Mouse (Mus musculus) heart, embryonic 13.5 days (tissue): Measurements from ENCODE around the gene D2hgdh. TPM values are rescaled to one million over a fixed set of nuclear protein-coding genes. Genes with fewer than 3 reads are reported as not detected.

ENCODE experiments used
- ATAC-seq: fragments of 200-750 bp; cut with Nextera tagmentation; 2 replicates; pipeline ENCODE4 v1.8.0; 2017; ENCODE audit warnings: moderate TSS enrichment; ENCODE audit not compliant: insufficient number of reproducible peaks, low FRiP score, low TSS enrichment; ENCODE audit errors: extremely low read depth
- H3K27ac ChIP-seq: fragments of 300-500 bp; sonication (generic); replicated peaks from 2 replicates; pipeline ENCODE4 v1.5.1; 2015; ENCODE audit warnings: moderate library complexity, mild to moderate bottlenecking, inconsistent platforms
- H3K27me3 ChIP-seq: fragments of 300-500 bp; sonication (generic); replicated peaks from 2 replicates; pipeline ENCODE4 v1.6.1; 2015; ENCODE audit warnings: mild to moderate bottlenecking, inconsistent platforms
- H3K36me3 ChIP-seq: fragments of 300-500 bp; sonication (generic); 2 replicates; pipeline ENCODE4 v1.6.1; 2015; ENCODE audit warnings: mild to moderate bottlenecking, inconsistent platforms
- H3K4me1 ChIP-seq: fragments of 300-500 bp; sonication (generic); 2 replicates; pipeline ENCODE4 v1.6.1; 2015; ENCODE audit warnings: inconsistent platforms
- H3K4me2 ChIP-seq: fragments of 300-500 bp; sonication (generic); 2 replicates; pipeline ENCODE4 v1.6.1; 2015; ENCODE audit warnings: inconsistent platforms, mild to moderate bottlenecking, moderate library complexity
- H3K4me3 ChIP-seq: fragments of 300-500 bp; sonication (generic); 2 replicates; pipeline ENCODE4 v1.5.1; 2015; ENCODE audit warnings: moderate library complexity, mild to moderate bottlenecking, inconsistent platforms
- H3K9ac ChIP-seq: fragments of 300-500 bp; sonication (generic); 2 replicates; pipeline ENCODE4 v1.6.1; 2015; ENCODE audit warnings: inconsistent platforms, mild to moderate bottlenecking, moderate library complexity
- H3K9me3 ChIP-seq: fragments of 300-500 bp; sonication (generic); 2 replicates; pipeline ENCODE4 v1.6.1; 2016; ENCODE audit warnings: inconsistent platforms
- WGBS: fragments of 180-500 bp; shearing (Covaris S2); methylation state at CpG from one replicate; pipeline ENCODE4 v1.1.7; 2015; ENCODE audit warnings: mixed read lengths; 5-methylcytosine and 5-hydroxymethylcytosine counted together
- polyA plus RNA-seq: library from polyadenylated mRNA; unstranded; fragments of >200 nt; fragmentation: Nextera tagmentation; extraction: Ambion mirVana; gene quantifications from 2 replicates; pipeline ENCODE4 v1.2.1, GENCODE M21; 2015

Gene D2hgdh
- polyA plus RNA-seq, 1 experiment from 2014 or later, result 12.5 TPM

GRCm38 (mm10) chr1:93805221-93805951 is 19.3 kb upstream of the D2hgdh start:
- Histone ChIP-seq H3K9me3 (no peaks in the 10 kb centered on the region), H3K4me2 (peak overlapping the region; percentile 92), H3K4me3 (peak overlapping the region; percentile 73; the same call in 1 of the 2 replicates), H3K27ac (peak overlapping the region; percentile 98), H3K36me3 (peaks cover 45% of the 10 kb centered on the region), H3K4me1 (peaks cover 37% of the 10 kb centered on the region), H3K27me3 (no peaks in the 10 kb centered on the region), H3K9ac (peak overlapping the region; percentile 94)
- WGBS, result 44% methylated on average over 5 of the region's 5 CpGs
- ATAC-seq, result no peak

GRCm38 (mm10) chr1:93808871-93809270 is 15.8 kb upstream of the D2hgdh start:
- no peak overlapping the region for H3K4me2 ChIP-seq
- H3K27ac ChIP-seq, result no peak overlapping the region
- no peaks in the 10 kb centered on the region for H3K27me3 ChIP-seq
- H3K4me1 ChIP-seq, result peaks cover 16% of the 10 kb centered on the region
- peaks cover 76% of the 10 kb centered on the region for H3K36me3 ChIP-seq
- no peak for ATAC-seq
- no peak overlapping the region for H3K9ac ChIP-seq
- no peaks in the 10 kb centered on the region for H3K9me3 ChIP-seq
- WGBS, result 88% methylated on average over 4 of the region's 4 CpGs
- H3K4me3 ChIP-seq, result no peak overlapping the region

- Histone ChIP-seq H3K4me2 (no peak overlapping the region), H3K36me3 (peaks cover 88% of the 10 kb centered on the region), H3K9me3 (no peaks in the 10 kb centered on the region), H3K4me1 (peaks cover 9% of the 10 kb centered on the region), H3K27me3 (no peaks in the 10 kb centered on the region), H3K9ac (no peak overlapping the region), H3K27ac (no peak overlapping the region), H3K4me3 (no peak overlapping the region)
- ATAC-seq, result no peak
- WGBS, result 94% methylated on average over 3 of the region's 3 CpGs
Observed at GRCm38 (mm10) chr1:93810011-93810410, 14.7 kb upstream of the D2hgdh start.

GRCm38 (mm10) chr1:93811495-93812039 is 13.1 kb upstream of the D2hgdh start:
- Histone ChIP-seq H3K4me2 (no peak overlapping the region), H3K4me3 (no peak overlapping the region), H3K27ac (no peak overlapping the region), H3K27me3 (no peaks in the 10 kb centered on the region), H3K9ac (no peak overlapping the region), H3K36me3 (peaks cover 95% of the 10 kb centered on the region), H3K4me1 (no peaks in the 10 kb centered on the region), H3K9me3 (no peaks in the 10 kb centered on the region)
- ATAC-seq, result no peak
- WGBS, result 75% methylated on average over 8 of the region's 8 CpGs

GRCm38 (mm10) chr1:93817823-93818532 is 6.7 kb upstream of the D2hgdh start:
- Histone ChIP-seq H3K4me1 (no peaks in the 10 kb centered on the region), H3K27me3 (no peaks in the 10 kb centered on the region), H3K9ac (no peak overlapping the region), H3K4me3 (no peak overlapping the region), H3K4me2 (no peak overlapping the region), H3K9me3 (no peaks in the 10 kb centered on the region), H3K36me3 (peaks cover 91% of the 10 kb centered on the region), H3K27ac (no peak overlapping the region)
- WGBS, result 88% methylated on average over 8 of the region's 8 CpGs
- no peak for ATAC-seq

GRCm38 (mm10) chr1:93818722-93819121 is 6.0 kb upstream of the D2hgdh start:
- H3K9ac ChIP-seq, result no peak overlapping the region
- no peaks in the 10 kb centered on the region for H3K4me1 ChIP-seq
- no peaks in the 10 kb centered on the region for H3K27me3 ChIP-seq
- no peak for ATAC-seq
- H3K36me3 ChIP-seq, result peaks cover 84% of the 10 kb centered on the region
- 84% methylated on average over 7 of the region's 7 CpGs for WGBS
- H3K9me3 ChIP-seq, result no peaks in the 10 kb centered on the region
- H3K27ac ChIP-seq, result no peak overlapping the region
- H3K4me2 ChIP-seq, result no peak overlapping the region
- H3K4me3 ChIP-seq, result no peak overlapping the region

- WGBS, result 62% methylated on average over 3 of the region's 3 CpGs
- Histone ChIP-seq H3K9me3 (no peaks in the 10 kb centered on the region), H3K36me3 (peaks cover 44% of the 10 kb centered on the region), H3K4me3 (peak overlapping the region; percentile 62; the same call in 1 of the 2 replicates), H3K27ac (peak overlapping the region; percentile 96), H3K4me2 (peak overlapping the region; percentile 84), H3K4me1 (peaks cover 17% of the 10 kb centered on the region), H3K9ac (peak overlapping the region; percentile 83; the same call in 1 of the 2 replicates), H3K27me3 (no peaks in the 10 kb centered on the region)
- no peak for ATAC-seq
Observed at GRCm38 (mm10) chr1:93823796-93824495, 763 bp upstream of the D2hgdh start.

- ATAC-seq, result peak; percentile 96
- H3K4me3 ChIP-seq, result peak overlapping the region; percentile 62
- peak overlapping the region; percentile 96 for H3K27ac ChIP-seq
- H3K9ac ChIP-seq, result peak overlapping the region; percentile 83
- H3K9me3 ChIP-seq, result no peaks in the 10 kb centered on the region
- H3K36me3 ChIP-seq, result peaks cover 37% of the 10 kb centered on the region
- peak overlapping the region; percentile 84 for H3K4me2 ChIP-seq
- H3K27me3 ChIP-seq, result no peaks in the 10 kb centered on the region
- peaks cover 17% of the 10 kb centered on the region for H3K4me1 ChIP-seq
- under 1% methylated on average over 30 of the region's 30 CpGs for WGBS
Observed at GRCm38 (mm10) chr1:93825105-93825674, 481 bp downstream of the D2hgdh start.

GRCm38 (mm10) chr1:93825771-93826539 is 1.2 kb downstream of the D2hgdh start:
- peaks cover 30% of the 10 kb centered on the region for H3K36me3 ChIP-seq
- 41% methylated on average over 27 of the region's 27 CpGs for WGBS
- H3K4me2 ChIP-seq, result peak overlapping the region; percentile 84
- H3K4me3 ChIP-seq, result peak overlapping the region; percentile 62
- peaks cover 17% of the 10 kb centered on the region for H3K4me1 ChIP-seq
- H3K27ac ChIP-seq, result peak overlapping the region; percentile 96
- no peaks in the 10 kb centered on the region for H3K27me3 ChIP-seq
- H3K9ac ChIP-seq, result peak overlapping the region; percentile 83
- no peaks in the 10 kb centered on the region for H3K9me3 ChIP-seq
- no peak for ATAC-seq

GRCm38 (mm10) chr1:93826540-93826835 is 1.8 kb downstream of the D2hgdh start:
- no peak for ATAC-seq
- Histone ChIP-seq H3K9ac (peak overlapping the region; percentile 83; the same call in 1 of the 2 replicates), H3K4me3 (peak overlapping the region; percentile 62), H3K4me1 (peaks cover 17% of the 10 kb centered on the region), H3K27me3 (no peaks in the 10 kb centered on the region), H3K4me2 (peak overlapping the region; percentile 84), H3K9me3 (no peaks in the 10 kb centered on the region), H3K36me3 (peaks cover 29% of the 10 kb centered on the region), H3K27ac (no peak overlapping the region)
- WGBS, result 93% methylated on average over 9 of the region's 9 CpGs
